Mouse (Mus musculus) myocyte (in vitro differentiated cells): ENCODE results near the gene Zic5. TPM values are rescaled to one million over a fixed set of nuclear protein-coding genes. Genes with fewer than 3 reads are reported as not detected.
"Not testable (repeated sequence)": the region's sequence is repeated elsewhere in the genome, so short reads cannot be mapped to it uniquely, and the experiment has no call there.

Experiments used
- H3K27me3 ChIP-seq: one replicate; pipeline ENCODE4 v1.6.1; 2011; ENCODE audit not compliant: control insufficient read depth, insufficient read depth, insufficient read length
- H3K36me3 ChIP-seq: one replicate; pipeline ENCODE4 v1.6.1; 2011; ENCODE audit not compliant: control insufficient read depth, insufficient read depth
- H3K4me2 ChIP-seq: one replicate; pipeline ENCODE4 v1.6.1; 2011; ENCODE audit warnings: low read depth, control low read depth
- H3K4me3 ChIP-seq: one replicate; pipeline ENCODE4 v1.5.1; 2011; ENCODE audit warnings: mild to moderate bottlenecking, control low read depth, moderate library complexity
- H3K79me2 ChIP-seq: one replicate; pipeline ENCODE4 v1.6.1; 2011; ENCODE audit not compliant: control insufficient read depth, insufficient read depth
- H3ac ChIP-seq: one replicate; pipeline ENCODE4 v1.6.1; 2011; ENCODE audit not compliant: control insufficient read depth, insufficient read length
- CEBPB ChIP-seq: IDR thresholded peaks from 2 replicates; pipeline ENCODE4 v1.6.1; 2011; ENCODE audit warnings: mild to moderate bottlenecking, moderate library complexity; ENCODE audit not compliant: poor library complexity, insufficient read depth, severe bottlenecking
- E2F4 ChIP-seq: IDR thresholded peaks from one replicate; pipeline ENCODE4 v1.6.1; 2011; ENCODE audit warnings: mild to moderate bottlenecking, control low read depth, moderate library complexity; ENCODE audit not compliant: insufficient read depth
- MAX ChIP-seq: IDR thresholded peaks from one replicate; pipeline ENCODE4 v1.6.1; 2011; ENCODE audit warnings: low read depth, mild to moderate bottlenecking, control low read depth
- MYOD1 ChIP-seq, 3 experiments: IDR thresholded peaks; one replicate each; pipeline ENCODE4 v1.6.1; 2011; ENCODE audit warnings: control low read depth in 2 of 3, low read depth in 2 of 3, mild to moderate bottlenecking in 2 of 3, moderate library complexity in 1 of 3; ENCODE audit not compliant: insufficient read length in 2 of 3, control insufficient read depth in 1 of 3
- MYOG ChIP-seq, 3 experiments: IDR thresholded peaks; one replicate each; pipeline ENCODE4 v1.6.1; 2011; ENCODE audit warnings: control low read depth in 2 of 3, low read depth in 2 of 3, mild to moderate bottlenecking in 2 of 3; ENCODE audit not compliant: insufficient read length in 2 of 3, control insufficient read depth in 1 of 3, insufficient read depth in 1 of 3
- POLR2A ChIP-seq: IDR thresholded peaks from one replicate; pipeline ENCODE4 v1.6.1; 2011; ENCODE audit warnings: low read depth, mild to moderate bottlenecking, control low read depth, moderate library complexity; ENCODE audit not compliant: insufficient read length
- POLR2AphosphoS2 ChIP-seq: IDR thresholded peaks from one replicate; pipeline ENCODE4 v1.6.1; 2011; ENCODE audit warnings: low read depth, control low read depth; ENCODE audit not compliant: insufficient read length
- REST ChIP-seq: IDR thresholded peaks from one replicate; pipeline ENCODE4 v1.6.1; 2011; ENCODE audit warnings: mild to moderate bottlenecking, control low read depth, moderate library complexity; ENCODE audit not compliant: insufficient read depth, insufficient read length
- SRF ChIP-seq: IDR thresholded peaks from one replicate; pipeline ENCODE4 v1.6.1; 2011; ENCODE audit warnings: low read depth; ENCODE audit not compliant: control insufficient read depth, insufficient read length
- TCF12 ChIP-seq: IDR thresholded peaks from one replicate; pipeline ENCODE4 v1.6.1; 2011; ENCODE audit warnings: mild to moderate bottlenecking, control low read depth; ENCODE audit not compliant: poor library complexity, insufficient read depth, severe bottlenecking
- TCF3 ChIP-seq: IDR thresholded peaks from one replicate; pipeline ENCODE4 v1.6.1; 2011; ENCODE audit warnings: low read depth, control low read depth; ENCODE audit not compliant: insufficient read length
- USF1 ChIP-seq: IDR thresholded peaks from one replicate; pipeline ENCODE4 v1.6.1; 2011; ENCODE audit warnings: low read depth, mild to moderate bottlenecking, control low read depth, moderate library complexity
- polyA plus RNA-seq: library from polyadenylated mRNA; unstranded; fragments of >200 nt; fragmentation: generic; extraction: Trizol; gene quantifications from one replicate; pipeline ENCODE4 v1.2.1, GENCODE M21; 2012; ENCODE audit warnings: missing spikeins

The Zic5 gene
- polyA plus RNA-seq, 1 experiment = 0.42 TPM

- H3K4me3 ChIP-seq = peak overlapping the region; percentile 24
- H3ac ChIP-seq = peak overlapping the region; percentile 58
- no peaks in the 10 kb centered on the region for H3K79me2 ChIP-seq
- TF ChIP-seq E2F4 (no peak), TCF12 (no peak), MYOG (IDR thresholded peaks at IDR 0.05; ENCODE audit: control insufficient read depth in 1 of 3, insufficient read depth in 1 of 3, insufficient read length in 2 of 3, low read depth in 2 of 3) (no peak), MAX (no peak), USF1 (no peak), CEBPB (no peak), MYOD1 (IDR thresholded peaks at IDR 0.05; ENCODE audit: control insufficient read depth in 1 of 3, insufficient read length in 2 of 3, low read depth in 2 of 3) (no peak), TCF3 (no peak), POLR2A (no peak)
- no peaks in the 10 kb centered on the region for H3K36me3 ChIP-seq
- H3K27me3 ChIP-seq = peaks cover 17% of the 10 kb centered on the region
- H3K4me2 ChIP-seq = no peak overlapping the region
These were observed 1.1 kb downstream of the Zic5 start for GRCm38 (mm10) chr14:122464351-122464762.

GRCm38 (mm10) chr14:122463734-122464341 is 1.6 kb downstream of the Zic5 start:
- peaks cover 13% of the 10 kb centered on the region for H3K27me3 ChIP-seq
- H3K79me2 ChIP-seq, H3K36me3 ChIP-seq: not testable (repeated sequence)
- peak overlapping the region; percentile 12 for H3K4me2 ChIP-seq
- peak overlapping the region; percentile 24 for H3K4me3 ChIP-seq
- H3ac ChIP-seq = peak overlapping the region; percentile 58
- TF ChIP-seq POLR2A = peak; percentile 24

- no peak overlapping the region for H3K4me2 ChIP-seq
These were observed 2.3 kb downstream of the Zic5 start for GRCm38 (mm10) chr14:122463080-122463691.

DNA sequence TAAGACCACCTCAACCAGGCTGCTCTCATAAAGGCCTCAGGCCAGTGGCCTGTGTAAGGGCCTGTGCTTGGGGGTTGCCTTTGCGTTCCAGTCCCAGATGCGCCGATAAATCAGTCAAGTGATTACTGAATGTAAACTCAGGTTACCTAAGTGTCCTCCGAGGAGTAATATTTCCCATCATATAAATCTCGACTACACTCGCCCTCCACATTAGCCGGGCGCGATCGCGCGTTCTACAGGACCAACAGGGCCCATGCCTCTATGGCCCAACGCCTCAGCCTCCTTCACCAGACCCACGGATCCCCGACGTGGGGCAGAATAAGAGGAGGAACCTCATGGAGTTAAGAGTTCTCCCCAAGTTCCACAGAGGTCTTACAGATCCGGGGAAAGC is 2.8 kb downstream of the Zic5 start:
- Histone ChIP-seq H3K4me3 (peak overlapping the region; percentile 24), H3ac (no peak overlapping the region), H3K27me3 (peaks cover 5% of the 10 kb centered on the region), H3K79me2 (no peaks in the 10 kb centered on the region), H3K4me2 (no peak overlapping the region), H3K36me3 (no peaks in the 10 kb centered on the region)
- TF ChIP-seq CEBPB (no peak), E2F4 (no peak), REST (no peak), MYOG (IDR thresholded peaks at IDR 0.05; ENCODE audit: control insufficient read depth in 1 of 3, insufficient read depth in 1 of 3, insufficient read length in 2 of 3, low read depth in 2 of 3) (no peak), POLR2A (no peak)

More at GRCm38 (mm10) chr14:122463080-122463691, 2.3 kb downstream of the Zic5 start:
- H3K27me3 ChIP-seq = peaks cover 6% of the 10 kb centered on the region
- TF ChIP-seq MAX = no peak
- TF ChIP-seq SRF = no peak
- TF ChIP-seq POLR2AphosphoS2 = no peak
- TF ChIP-seq REST = no peak
- no peak for TF ChIP-seq CEBPB
- no peak for TF ChIP-seq E2F4
- TF ChIP-seq TCF12 = no peak
- no peak for TF ChIP-seq USF1
- TF ChIP-seq POLR2A = no peak
- TF ChIP-seq MYOG (IDR thresholded peaks at IDR 0.05; ENCODE audit: control insufficient read depth in 1 of 3, insufficient read depth in 1 of 3, insufficient read length in 2 of 3, low read depth in 2 of 3) = no peak
- no peak for TF ChIP-seq MYOD1 (IDR thresholded peaks at IDR 0.05; ENCODE audit: control insufficient read depth in 1 of 3, insufficient read length in 2 of 3, low read depth in 2 of 3)
- TF ChIP-seq TCF3 = no peak
- peak overlapping the region; percentile 24 for H3K4me3 ChIP-seq
- no peak overlapping the region for H3ac ChIP-seq
- no peaks in the 10 kb centered on the region for H3K36me3 ChIP-seq
- no peaks in the 10 kb centered on the region for H3K79me2 ChIP-seq

DNA sequence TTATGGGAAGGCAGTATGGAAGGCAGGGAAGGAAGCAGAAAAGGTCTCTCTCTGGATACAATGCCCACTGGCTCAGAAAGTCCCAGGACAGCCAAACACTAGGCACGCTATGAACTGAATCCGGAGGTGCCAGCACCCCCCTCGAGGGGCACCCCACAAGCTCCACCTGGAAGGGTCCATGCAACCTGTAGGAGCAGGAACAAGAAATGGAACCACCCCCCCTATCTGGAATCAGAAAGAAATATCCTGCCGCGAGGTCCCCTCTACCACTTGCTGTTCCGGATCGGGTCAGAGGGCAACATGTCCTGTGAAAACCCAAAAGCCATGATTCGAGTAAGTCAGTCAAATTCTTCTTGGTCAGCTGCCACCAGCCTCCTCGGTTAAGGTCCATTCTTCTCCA is 3.5 kb downstream of the Zic5 start:
- no peak for TF ChIP-seq POLR2AphosphoS2
- TF ChIP-seq MYOD1 (IDR thresholded peaks at IDR 0.05; ENCODE audit: control insufficient read depth in 1 of 3, insufficient read length in 2 of 3, low read depth in 2 of 3) = no peak
- TF ChIP-seq POLR2A = no peak
- no peak for TF ChIP-seq SRF
- TF ChIP-seq REST = no peak
- no peak for TF ChIP-seq MAX
- no peak for TF ChIP-seq TCF3
- TF ChIP-seq USF1 = no peak
- no peak for TF ChIP-seq MYOG (IDR thresholded peaks at IDR 0.05; ENCODE audit: control insufficient read depth in 1 of 3, insufficient read depth in 1 of 3, insufficient read length in 2 of 3, low read depth in 2 of 3)
- no peak for TF ChIP-seq CEBPB
- no peak for TF ChIP-seq TCF12
- TF ChIP-seq E2F4 = no peak
- H3K36me3 ChIP-seq = no peaks in the 10 kb centered on the region
- peaks cover 5% of the 10 kb centered on the region for H3K27me3 ChIP-seq
- H3K4me3 ChIP-seq = no peak overlapping the region
- no peak overlapping the region for H3K4me2 ChIP-seq
- no peaks in the 10 kb centered on the region for H3K79me2 ChIP-seq
- H3ac ChIP-seq = no peak overlapping the region
